Mouse (Mus musculus): ENCODE measurements around the gene Tmsb10.

GRCm38 (mm10) chr6:72989028-72989736 lies 30.6 kb upstream of the Tmsb10 start:
- TF ChIP-seq CTCF (IDR thresholded peaks at IDR 0.05; ENCODE audit: borderline replicate concordance, extremely low read depth, insufficient read depth, insufficient read length) (no peak), POLR2A (IDR thresholded peaks at IDR 0.05; ENCODE audit: borderline replicate concordance, extremely low read depth, insufficient read depth, insufficient read length, poor library complexity, severe bottlenecking) (no peak)
